Mouse (Mus musculus) heart, embryonic 11.5 days (tissue): ENCODE results near the gene Pole3. TPM values are rescaled to one million over a fixed set of nuclear protein-coding genes. Genes with fewer than 3 reads are reported as not detected.

ENCODE experiments used
- ATAC-seq: fragments of 200-750 bp; cut with Nextera tagmentation; replicated peaks from 2 replicates; pipeline ENCODE4 v1.8.0; 2017; ENCODE audit warnings: moderate library complexity; ENCODE audit not compliant: insufficient number of reproducible peaks, low FRiP score, low TSS enrichment
- H3K27ac ChIP-seq: fragments of 300-500 bp; sonication (generic); 2 replicates; pipeline ENCODE4 v1.5.1; 2014; ENCODE audit warnings: mild to moderate bottlenecking, low read depth, low read length
- H3K27me3 ChIP-seq: fragments of 300-500 bp; sonication (generic); 2 replicates; pipeline ENCODE4 v1.6.1; 2014; ENCODE audit warnings: mild to moderate bottlenecking, low read length, mixed read lengths; ENCODE audit not compliant: control insufficient read depth, insufficient read depth
- H3K36me3 ChIP-seq: fragments of 300-500 bp; sonication (generic); 2 replicates; pipeline ENCODE4 v1.6.1; 2014; ENCODE audit warnings: mild to moderate bottlenecking, low read length, moderate library complexity, mixed read lengths; ENCODE audit not compliant: control insufficient read depth, insufficient read depth
- H3K4me1 ChIP-seq: fragments of 300-500 bp; sonication (generic); 2 replicates; pipeline ENCODE4 v1.6.1; 2014; ENCODE audit warnings: low read length; ENCODE audit not compliant: control insufficient read depth, insufficient read depth
- H3K4me2 ChIP-seq: fragments of 300-500 bp; sonication (generic); 2 replicates; pipeline ENCODE4 v1.6.1; 2014; ENCODE audit warnings: mild to moderate bottlenecking, moderate library complexity
- H3K4me3 ChIP-seq: fragments of 300-500 bp; sonication (generic); 2 replicates; pipeline ENCODE4 v1.5.1; 2014; ENCODE audit warnings: low read depth, low read length
- H3K9ac ChIP-seq: fragments of 300-500 bp; sonication (generic); 2 replicates; pipeline ENCODE4 v1.6.1; 2014; ENCODE audit warnings: mild to moderate bottlenecking, low read depth, low read length, moderate library complexity
- H3K9me3 ChIP-seq: fragments of 300-500 bp; sonication (generic); replicated peaks from 2 replicates; pipeline ENCODE4 v1.6.1; 2016; ENCODE audit warnings: low read length; ENCODE audit not compliant: control insufficient read depth
- WGBS: fragments of 180-500 bp; shearing (Covaris S2); extraction: QIAGEN DNeasy Blood & Tissue Kit; methylation state at CpG from one replicate; pipeline ENCODE4 v1.1.7; 2014; ENCODE audit not compliant: insufficient replicate concordance; 5-methylcytosine and 5-hydroxymethylcytosine counted together
- polyA plus RNA-seq: library from polyadenylated mRNA; unstranded; fragments of >200 nt; fragmentation: Nextera tagmentation; extraction: Ambion mirVana; gene quantifications from 2 replicates; pipeline ENCODE4 v1.2.1, GENCODE M21; 2014

Pole3 gene
- polyA plus RNA-seq: 59.4 and 64.1 TPM in 2 replicates

- WGBS: under 1% methylated on average over 59 of the region's 59 CpGs
- no peaks in the 10 kb centered on the region for H3K36me3 ChIP-seq
Observed at GRCm38 (mm10) chr4:62524651-62525488, at the start of gene Pole3, which contains the start of gene 4933430I17Rik. TSS of gene Pole3 (minus strand) at chr4:62525068. TSS of gene 4933430I17Rik (plus strand) at chr4:62525369.

DNA sequence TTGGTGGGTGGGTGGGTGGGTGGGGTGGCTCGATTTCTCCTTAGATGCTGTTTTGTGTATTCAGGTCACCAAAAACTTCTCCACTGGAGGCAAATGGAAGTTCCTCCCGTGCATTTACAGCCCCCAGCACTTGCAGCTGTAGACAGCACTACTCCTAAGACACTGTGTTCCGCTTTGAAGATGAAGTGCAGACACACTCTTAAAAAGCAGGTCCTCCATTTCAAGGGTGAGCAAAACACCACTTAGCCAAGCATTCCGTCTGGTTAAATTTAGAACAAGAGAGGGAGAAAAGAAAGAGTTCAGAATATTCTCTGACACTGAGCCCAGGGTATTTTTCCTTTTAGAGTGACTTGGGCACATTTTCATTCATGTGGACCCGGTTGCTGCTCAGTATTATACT is 45.2 kb upstream of the Pole3 start:
- no peaks in the 10 kb centered on the region for H3K36me3 ChIP-seq
- H3K4me3 ChIP-seq: no peak overlapping the region
- peaks cover 4% of the 10 kb centered on the region for H3K9me3 ChIP-seq
- H3K27ac ChIP-seq: no peak overlapping the region
- H3K27me3 ChIP-seq: peaks cover 66% of the 10 kb centered on the region
- WGBS: 33% methylated on average over 5 of the region's 5 CpGs
- ATAC-seq: no peak
- H3K4me2 ChIP-seq: peak overlapping the region; percentile 29; the same call in 1 of the 2 replicates
- peaks cover 14% of the 10 kb centered on the region for H3K4me1 ChIP-seq
- no peak overlapping the region for H3K9ac ChIP-seq

More at GRCm38 (mm10) chr4:62524651-62525488, at the start of gene Pole3, which contains the start of gene 4933430I17Rik:
- Histone ChIP-seq H3K9ac (peak within 1 kb of the TSS; percentile 94), H3K27ac (peak within 1 kb of the TSS; percentile 90), H3K27me3 (no peaks in the 10 kb centered on the region), H3K4me2 (peak within 1 kb of the TSS; percentile 93), H3K4me1 (peaks cover 10% of the 10 kb centered on the region), H3K9me3 (no peaks in the 10 kb centered on the region), H3K4me3 (peak within 1 kb of the TSS; percentile 67)
- ATAC-seq: peak; percentile 97

DNA sequence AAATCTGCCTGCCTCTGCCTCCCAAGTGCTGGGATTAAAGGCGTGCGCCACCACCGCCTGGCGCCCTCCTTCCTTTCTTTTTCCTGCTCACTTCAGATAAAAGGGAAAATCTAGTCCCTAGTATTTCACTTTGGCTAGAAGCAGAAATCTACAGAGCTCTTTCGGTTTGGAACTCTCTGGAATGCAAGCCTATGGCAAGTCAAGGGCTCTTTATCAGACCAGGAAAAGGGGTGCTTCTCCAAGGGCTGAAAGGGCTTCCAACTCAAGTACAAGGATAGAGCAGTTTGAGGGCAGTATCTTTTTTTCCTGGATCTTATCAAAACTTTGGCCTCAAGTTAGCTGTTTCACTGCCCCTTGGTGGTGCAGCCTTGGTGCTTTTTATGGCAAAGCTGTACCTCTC is 44.7 kb upstream of the Pole3 start:
- no peak overlapping the region for H3K9ac ChIP-seq
- no peak for ATAC-seq
- 69% methylated on average over 5 of the region's 5 CpGs for WGBS
- H3K9me3 ChIP-seq: peaks cover 4% of the 10 kb centered on the region
- no peak overlapping the region for H3K27ac ChIP-seq
- no peaks in the 10 kb centered on the region for H3K36me3 ChIP-seq
- no peak overlapping the region for H3K4me2 ChIP-seq
- peaks cover 14% of the 10 kb centered on the region for H3K4me1 ChIP-seq
- peaks cover 71% of the 10 kb centered on the region for H3K27me3 ChIP-seq
- H3K4me3 ChIP-seq: no peak overlapping the region

DNA sequence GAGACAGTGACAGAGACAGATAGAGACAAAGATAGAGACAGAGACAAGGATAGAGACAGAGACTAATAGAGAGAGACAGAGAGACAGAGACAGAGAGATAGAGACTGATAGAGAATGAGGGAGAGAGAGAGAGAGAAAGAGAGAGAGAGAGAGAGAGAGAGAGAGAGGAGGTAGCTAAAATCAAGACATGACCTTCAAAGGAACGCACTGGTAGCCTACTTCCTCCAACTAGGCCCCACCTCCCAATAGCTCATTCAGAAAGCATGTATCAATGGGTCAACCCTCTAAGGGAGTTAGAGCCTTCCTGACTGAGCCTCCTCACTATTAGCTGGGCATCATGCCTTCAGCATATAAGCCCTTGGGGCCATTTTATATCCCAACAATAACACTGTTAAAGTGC is 43.5 kb upstream of the Pole3 start:
- Histone ChIP-seq H3K4me2 (no peak overlapping the region), H3K27ac (no peak overlapping the region), H3K36me3 (no peaks in the 10 kb centered on the region), H3K4me3 (no peak overlapping the region), H3K4me1 (peaks cover 14% of the 10 kb centered on the region), H3K9ac (no peak overlapping the region), H3K9me3 (peaks cover 4% of the 10 kb centered on the region), H3K27me3 (peaks cover 83% of the 10 kb centered on the region)
- 72% methylated on average over 1 of the region's 1 CpGs for WGBS
- ATAC-seq: no peak

- WGBS: 81% methylated on average over 6 of the region's 6 CpGs
- H3K4me2 ChIP-seq: no peak overlapping the region
- no peak overlapping the region for H3K27ac ChIP-seq
- H3K4me1 ChIP-seq: peaks cover 14% of the 10 kb centered on the region
- H3K27me3 ChIP-seq: peaks cover 86% of the 10 kb centered on the region
- no peak for ATAC-seq
- no peak overlapping the region for H3K9ac ChIP-seq
- H3K4me3 ChIP-seq: no peak overlapping the region
- H3K9me3 ChIP-seq: no peaks in the 10 kb centered on the region
- no peaks in the 10 kb centered on the region for H3K36me3 ChIP-seq
Observed at GRCm38 (mm10) chr4:62567696-62568095, 42.8 kb upstream of the Pole3 start.

- Histone ChIP-seq H3K27ac (peak overlapping the region; percentile 29; the same call in 1 of the 2 replicates), H3K9ac (no peak overlapping the region), H3K9me3 (no peaks in the 10 kb centered on the region), H3K27me3 (peaks cover 78% of the 10 kb centered on the region), H3K4me2 (no peak overlapping the region), H3K4me1 (peaks cover 14% of the 10 kb centered on the region), H3K4me3 (no peak overlapping the region), H3K36me3 (no peaks in the 10 kb centered on the region)
- 28% methylated on average over 4 of the region's 4 CpGs for WGBS
- no peak for ATAC-seq
Observed at GRCm38 (mm10) chr4:62566530-62566929, 41.7 kb upstream of the Pole3 start.

DNA sequence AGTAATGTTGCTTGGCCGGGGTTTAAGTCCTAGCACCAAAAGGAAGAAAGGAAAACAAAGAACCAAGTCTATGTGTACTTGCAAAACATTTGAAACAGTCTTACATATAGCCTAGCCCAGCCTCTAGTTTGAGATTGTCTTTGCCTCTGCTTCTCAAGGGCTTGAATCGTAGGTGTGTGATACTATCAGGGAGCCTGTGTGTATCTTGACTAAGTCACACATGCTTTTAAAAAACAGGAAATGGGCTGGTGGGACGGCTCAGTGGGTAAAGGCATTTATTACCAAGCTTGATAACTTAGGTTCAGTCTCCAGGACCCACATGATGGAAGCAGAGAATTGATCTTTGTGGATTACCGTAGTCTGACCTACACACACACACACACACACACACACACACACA is 37.1 kb upstream of the Pole3 start:
- Histone ChIP-seq H3K27me3 (peaks cover 54% of the 10 kb centered on the region), H3K36me3 (no peaks in the 10 kb centered on the region), H3K27ac (no peak overlapping the region), H3K4me3 (no peak overlapping the region), H3K4me2 (no peak overlapping the region), H3K4me1 (0 out of 2 replicates have a peak, but pooled peaks cover 9% of the 10 kb centered on the region), H3K9ac (no peak overlapping the region), H3K9me3 (no peaks in the 10 kb centered on the region)
- no peak for ATAC-seq
- WGBS: 62% methylated on average over 4 of the region's 4 CpGs

DNA sequence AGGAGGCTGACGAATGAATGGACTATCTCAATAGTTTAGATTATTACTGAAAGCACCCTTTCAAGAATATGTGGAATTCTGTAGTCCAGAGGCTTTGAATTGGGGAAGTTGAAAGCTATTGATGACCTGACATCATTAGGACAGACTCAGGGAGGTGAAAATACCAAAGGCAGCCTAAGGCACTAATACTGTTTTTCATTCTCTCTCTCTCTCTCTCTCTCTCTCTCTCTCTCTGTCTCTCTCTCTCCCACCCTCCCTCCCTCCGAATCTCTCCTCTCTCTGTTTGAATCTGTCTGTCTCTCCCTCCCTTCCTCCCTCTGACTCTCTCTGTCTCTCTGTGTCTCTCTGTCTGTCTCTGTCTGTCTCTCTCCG is 36.7 kb upstream of the Pole3 start:
- Histone ChIP-seq H3K36me3 (no peaks in the 10 kb centered on the region), H3K4me1 (0 out of 2 replicates have a peak, but pooled peaks cover 9% of the 10 kb centered on the region), H3K27ac (no peak overlapping the region), H3K9me3 (no peaks in the 10 kb centered on the region), H3K4me3 (no peak overlapping the region), H3K4me2 (no peak overlapping the region), H3K9ac (no peak overlapping the region), H3K27me3 (peaks cover 52% of the 10 kb centered on the region)
- ATAC-seq: no peak
- 57% methylated on average over 3 of the region's 3 CpGs for WGBS
